Mouse (Mus musculus) R1 (cell line): ENCODE measurements around the gene Rab5c.

Experiments
- DNase-seq: peaks from one replicate; pipeline ENCODE4 v3.0.0-alpha.2; 2018; ENCODE audit warnings: low read depth, low spot score

Rab5c gene

DNA sequence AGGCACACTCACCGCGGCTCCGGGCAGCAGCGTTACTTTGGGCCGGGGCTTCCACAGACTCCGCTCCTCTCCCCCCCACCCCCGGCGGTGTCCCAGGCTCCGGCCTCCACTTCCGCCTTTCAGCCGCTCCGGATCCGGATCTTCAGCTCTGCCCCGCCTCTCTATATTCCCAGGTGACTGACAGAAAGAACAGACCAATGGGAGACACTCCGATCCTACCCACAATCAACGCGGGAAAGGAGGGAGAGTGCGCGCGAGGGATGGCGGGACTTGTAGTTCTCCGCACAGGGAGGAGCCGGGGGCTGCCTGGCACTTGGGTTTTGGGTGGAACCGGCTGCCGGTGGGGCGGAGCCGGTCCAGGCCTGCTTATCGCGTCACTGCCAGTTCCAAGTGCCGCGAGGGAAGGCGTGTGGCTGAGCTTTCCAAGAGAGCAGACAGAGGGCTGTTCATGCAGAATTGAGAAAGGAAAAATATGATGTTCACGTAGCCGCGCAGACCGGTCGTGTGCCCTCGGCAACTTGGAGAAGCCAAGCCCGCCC is at the start of gene Rab5c:
Gene Rab5c (minus strand): TSS at position 150 of the 539 bp plus-strand sequence.
- DNase-seq, result peak; percentile 100

DNA sequence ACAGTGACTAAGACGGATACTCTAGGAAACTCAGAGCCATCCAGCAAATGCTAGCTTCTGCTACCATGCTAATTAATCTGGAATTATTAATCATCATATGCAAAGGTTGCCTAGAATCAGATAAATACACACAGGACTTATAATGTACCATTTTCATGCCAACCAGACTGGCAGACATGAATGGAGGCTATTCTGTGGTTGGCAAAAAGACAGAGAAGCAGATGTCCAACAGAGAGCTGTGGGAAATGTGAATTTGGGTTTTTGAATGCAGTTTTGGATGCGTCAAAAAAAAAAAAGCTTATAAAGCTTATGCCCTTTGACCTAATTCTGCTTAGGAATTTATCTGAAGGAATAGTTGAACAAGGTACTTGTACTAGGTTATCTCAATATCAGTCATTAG is 47.8 kb upstream of the Rab5c start:
- DNase-seq, result no peak

DNA sequence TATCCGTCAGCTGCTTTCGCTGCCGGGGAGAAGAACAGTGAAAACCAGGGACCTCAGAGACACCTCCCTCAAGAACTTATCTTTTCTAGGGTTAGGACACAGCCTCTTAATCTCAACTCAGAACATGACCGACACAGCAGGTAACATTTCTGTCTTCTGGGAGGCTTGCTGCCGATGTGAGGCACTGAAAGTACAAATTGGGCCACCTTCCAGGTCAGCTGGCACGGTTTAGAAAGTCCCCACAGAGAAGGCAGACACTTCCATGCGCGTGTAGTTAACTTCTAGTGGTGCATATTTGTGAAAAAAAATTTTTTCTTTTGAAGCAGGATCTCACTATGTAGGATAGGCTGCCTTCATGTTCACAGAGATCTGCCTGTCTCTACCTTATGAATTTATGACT is 46.3 kb upstream of the Rab5c start:
- DNase-seq, result no peak

DNA sequence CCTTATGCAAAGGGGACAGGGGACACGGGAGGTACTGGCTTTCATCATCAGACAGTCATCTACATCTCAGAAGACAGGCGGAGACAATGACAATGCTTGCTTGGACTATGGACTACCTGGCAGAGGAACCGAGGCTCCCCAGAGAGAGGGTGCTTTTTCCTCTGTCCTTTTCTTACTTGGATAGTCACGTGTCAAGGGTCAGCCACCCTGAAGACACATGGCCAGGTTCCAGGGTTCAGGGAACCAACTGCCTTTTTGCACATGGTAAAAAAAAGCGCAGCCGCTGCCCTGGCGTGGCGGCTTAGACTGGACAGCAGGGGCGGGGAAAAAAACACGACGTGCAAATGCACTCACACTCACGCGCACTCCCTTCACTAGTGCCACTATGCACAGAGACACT is 44.6 kb upstream of the Rab5c start:
- no peak for DNase-seq

DNA sequence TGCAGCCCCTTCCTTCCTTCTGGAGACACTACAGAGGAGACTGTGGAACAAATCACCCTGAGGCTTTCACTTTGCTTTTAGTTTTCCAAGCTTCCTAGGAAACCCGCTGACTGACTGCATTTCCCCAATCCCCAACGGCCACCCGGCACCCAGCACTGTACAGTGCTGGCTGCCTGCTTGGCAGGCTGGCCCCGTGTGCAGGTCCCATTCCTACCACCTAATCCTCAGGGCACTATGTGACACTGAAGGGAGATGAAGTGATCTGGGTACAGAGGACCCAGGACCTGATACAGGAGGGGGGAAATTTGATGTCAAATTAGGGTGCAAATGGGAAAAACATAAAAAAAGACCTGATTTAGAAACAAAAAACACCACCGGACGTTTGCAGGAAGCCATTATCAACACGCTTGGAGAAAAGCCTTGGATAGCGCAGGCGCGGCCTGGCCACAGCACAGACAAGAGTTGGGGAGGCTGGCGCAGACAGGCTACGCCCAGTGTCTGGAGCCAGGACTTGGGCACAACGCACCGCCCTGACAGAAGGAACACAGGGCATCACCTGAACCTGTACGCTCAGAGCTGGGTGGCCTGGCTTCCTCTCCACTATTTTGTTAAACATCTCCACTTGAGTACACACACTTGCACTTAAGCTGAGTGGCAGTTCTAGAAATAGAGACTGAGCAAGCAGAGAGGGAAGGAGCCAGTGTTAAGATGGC is 43.9 kb upstream of the Rab5c start:
- peak; percentile 85 for DNase-seq

DNA sequence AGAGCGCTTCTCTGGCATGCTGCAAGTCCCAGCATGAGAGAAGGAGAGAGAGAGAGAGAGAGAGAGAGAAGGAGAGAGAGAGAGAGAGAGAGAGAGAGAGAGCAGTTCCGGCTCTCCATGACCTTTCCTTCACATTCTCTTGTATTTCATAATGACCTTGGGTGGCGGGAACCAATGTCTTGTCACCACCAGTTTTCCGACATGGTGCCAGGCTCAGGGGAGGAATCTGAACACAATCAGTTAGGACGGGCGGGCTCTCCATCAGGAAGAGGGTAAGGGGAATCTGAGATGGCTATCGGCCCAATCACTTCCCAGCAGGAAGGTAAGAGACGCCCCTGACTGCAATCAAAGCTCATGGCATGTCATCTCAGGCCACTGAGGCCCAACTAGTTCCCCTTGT is 42.2 kb upstream of the Rab5c start:
- DNase-seq, result no peak

DNA sequence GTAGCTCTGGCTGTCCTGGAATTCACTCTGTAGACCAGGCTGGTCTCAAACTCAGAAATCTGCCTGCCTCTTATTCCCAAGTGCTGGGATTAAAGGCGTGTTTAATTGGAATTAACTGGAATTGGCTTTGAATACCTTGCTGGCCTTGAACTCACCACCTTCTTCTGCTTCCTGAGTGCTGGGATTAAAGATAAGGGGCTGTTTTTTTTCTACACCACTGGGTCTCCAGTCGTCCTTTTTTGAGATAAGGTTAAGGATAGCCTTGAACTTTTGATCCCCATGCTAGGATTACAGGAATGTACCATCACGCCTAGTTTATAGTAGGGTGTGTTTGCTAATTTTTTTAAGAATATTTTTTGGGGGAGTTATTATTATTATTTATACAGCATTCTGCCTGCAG is 40.1 kb upstream of the Rab5c start:
- DNase-seq, result no peak

DNA sequence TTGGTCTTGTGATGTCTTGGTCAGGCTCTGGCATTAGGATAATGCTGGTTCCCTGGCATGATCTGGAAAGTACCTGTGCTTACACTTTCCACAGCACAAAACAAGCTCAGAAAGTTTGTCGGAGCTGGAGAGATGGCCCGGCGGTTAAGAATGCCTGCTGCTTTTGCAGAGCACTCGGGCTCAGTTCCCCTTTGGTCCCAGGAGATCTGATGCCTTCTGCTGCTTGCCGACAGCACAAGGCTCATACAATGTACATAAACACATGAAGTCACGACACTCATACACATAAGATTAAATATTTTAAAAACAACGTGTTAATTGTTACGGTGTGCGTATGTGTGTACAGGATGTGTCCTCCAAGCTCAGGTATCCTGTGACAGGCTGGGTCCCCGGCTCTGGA is 37.9 kb upstream of the Rab5c start:
- no peak for DNase-seq

DNA sequence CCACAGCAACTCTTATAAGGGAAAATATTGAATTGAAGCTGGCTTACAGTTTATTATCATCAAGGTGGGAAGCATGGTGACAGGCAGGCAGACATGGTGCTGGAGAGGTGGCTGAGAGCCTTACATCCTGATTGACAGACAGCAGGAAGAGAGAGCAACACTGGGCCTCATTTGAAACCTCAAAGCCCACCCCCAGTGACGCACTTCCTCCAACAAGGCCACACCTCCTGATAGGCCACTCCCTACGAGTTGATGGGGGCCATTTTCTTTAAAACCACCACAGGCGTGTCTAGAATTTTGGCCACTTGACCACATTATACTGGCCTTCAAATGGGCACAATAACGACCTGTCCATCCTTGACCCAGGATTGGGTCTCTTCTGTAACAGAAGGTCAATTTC is 36.2 kb upstream of the Rab5c start:
- DNase-seq, result peak; percentile 92

DNA sequence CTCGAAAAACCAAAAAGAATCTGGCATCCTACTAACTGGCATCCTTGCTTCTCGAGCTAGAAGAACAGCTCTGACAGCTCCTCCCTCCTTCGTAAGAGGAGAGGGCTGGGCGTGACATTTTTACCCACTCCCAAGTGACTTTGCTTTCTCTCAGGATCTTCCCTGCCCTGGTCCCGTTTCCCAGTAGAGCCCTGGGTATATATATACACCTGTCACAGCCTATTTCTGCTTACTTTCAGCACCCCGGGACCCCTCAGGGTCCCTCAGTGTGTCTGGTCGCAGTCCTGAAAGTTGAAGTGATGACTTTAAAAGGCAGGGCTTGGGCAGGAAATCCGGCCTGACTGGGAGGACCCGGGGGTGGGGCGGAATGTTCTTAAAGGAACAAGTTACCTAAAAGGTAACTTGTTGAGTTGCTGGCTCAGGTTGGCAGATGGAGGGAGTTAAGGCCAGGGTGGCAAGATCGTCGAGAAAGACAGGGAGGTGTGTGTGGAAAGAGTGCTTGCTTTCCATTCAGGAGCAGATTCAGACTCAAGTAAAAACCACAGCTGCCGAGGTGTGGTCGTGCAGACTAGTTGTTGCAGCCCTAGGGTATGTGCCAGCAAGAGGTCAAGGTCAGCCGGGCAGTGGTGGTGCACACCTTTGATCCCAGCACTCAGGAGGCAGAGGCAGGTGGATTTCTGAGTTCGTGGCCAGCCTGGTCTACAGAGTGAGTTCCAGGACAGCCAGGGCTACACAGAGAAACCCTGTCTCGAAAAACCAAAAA is 32.8 kb upstream of the Rab5c start, which contains the start of gene Ghdc:
Gene Ghdc (minus strand): TSS at position 312 of the 763 bp plus-strand sequence.
- DNase-seq, result peak; percentile 87

DNA sequence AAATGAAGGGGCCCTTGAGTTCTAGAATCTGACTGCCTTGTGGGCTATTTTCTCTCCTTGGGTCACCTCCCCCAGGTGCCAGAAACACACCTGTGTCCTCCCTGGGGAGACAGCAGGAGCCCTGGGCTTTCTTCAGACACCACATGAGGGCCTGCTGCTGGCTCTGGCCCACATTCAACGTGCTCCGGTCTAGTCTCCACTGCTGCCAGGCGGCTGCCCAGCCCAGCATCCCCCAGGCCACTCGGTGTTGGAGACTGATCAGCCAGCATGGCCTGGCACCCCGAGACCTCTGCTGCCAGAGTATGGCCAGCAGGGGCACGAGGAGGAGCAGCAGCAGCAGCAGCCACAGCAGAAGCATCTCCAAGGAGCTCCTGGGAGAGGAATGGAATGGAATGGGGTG is 32.0 kb upstream of the Rab5c start:
- no peak for DNase-seq

DNA sequence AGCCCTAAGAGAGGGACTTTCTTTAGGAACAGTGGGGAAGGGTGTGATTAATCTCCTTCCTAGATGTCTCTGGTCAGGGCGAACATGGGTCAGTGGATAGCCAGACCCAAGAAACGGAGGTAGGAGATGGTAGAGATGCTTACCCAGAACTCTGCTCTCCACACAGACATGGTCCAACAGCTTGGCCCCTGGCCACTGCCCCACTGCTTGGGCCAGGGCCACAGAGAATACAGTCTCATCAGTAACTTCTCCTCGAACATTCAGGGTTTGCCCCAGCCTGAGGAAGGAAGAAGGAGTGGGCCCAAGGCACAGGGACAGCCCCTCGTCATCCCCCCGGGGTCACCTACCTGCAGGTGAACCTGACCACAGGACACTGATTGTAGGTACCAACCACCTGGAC is 29.9 kb upstream of the Rab5c start:
- no peak for DNase-seq

DNA sequence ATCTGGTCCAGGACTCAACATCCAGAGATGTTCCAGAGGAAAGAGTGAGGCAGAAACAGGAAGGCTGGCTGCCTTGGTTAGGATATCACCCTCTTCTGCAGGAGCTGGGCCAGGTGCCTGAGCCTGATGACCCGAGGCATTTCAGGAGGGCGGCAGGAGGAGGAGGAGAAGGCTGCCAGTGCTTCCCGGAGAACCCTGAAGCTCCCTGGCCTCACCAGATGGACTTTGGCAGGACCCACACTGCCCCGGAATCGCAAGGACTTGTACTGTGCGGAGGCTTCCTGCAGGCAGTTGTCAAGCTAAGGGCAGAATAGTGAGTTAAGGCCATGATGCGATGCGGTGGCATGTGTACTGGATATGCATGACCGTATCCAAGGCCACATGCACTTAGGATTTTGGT is 28.7 kb upstream of the Rab5c start:
- no peak for DNase-seq

DNA sequence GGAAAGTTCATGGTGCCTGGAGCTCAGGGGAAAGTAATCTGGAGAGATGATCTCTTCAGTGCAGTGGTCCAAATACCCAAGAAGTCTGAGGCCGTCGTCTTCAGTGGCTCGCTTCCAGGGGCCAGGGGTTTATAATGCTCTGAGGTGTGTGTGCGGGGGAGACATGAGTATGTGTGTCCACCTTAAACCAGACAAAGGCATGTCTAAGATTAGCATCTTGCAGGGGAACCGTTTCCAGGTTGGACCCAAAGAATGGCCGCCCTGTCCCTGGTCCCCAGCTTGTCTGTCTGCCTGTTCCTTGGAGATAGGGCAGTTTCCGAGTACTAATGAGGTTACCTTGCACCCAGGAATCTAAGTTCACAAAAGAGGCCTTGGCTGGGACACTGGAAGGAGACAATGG is 24.8 kb upstream of the Rab5c start, which contains the start of gene Hcrt:
Gene Hcrt (minus strand): TSS at position 101 of the 400 bp plus-strand sequence.
- DNase-seq, result no peak

DNA sequence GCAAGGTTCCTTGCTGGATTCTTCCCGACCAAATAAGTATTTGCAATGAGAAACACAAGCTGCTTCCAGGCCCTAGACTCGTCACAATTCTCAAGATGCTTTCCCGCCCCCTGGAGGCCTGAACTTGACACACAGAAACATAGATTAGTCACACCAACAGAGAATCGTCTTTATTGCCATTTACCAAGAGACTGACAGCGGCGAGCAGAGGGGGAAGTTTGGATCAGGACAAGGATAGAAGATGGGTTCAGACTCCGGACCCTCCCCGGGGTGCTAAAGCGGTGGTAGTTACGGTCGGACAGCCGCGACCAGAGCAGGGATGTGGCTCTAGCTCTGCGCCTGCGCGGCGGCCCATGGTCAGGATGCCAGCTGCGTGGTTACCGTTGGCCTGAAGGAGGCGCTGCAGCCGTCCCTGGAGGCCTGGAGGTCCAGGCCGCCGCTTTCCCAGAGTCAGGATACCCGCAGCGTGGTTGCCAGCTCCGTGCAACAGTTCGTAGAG is 23.6 kb upstream of the Rab5c start:
- peak; percentile 91 for DNase-seq

DNA sequence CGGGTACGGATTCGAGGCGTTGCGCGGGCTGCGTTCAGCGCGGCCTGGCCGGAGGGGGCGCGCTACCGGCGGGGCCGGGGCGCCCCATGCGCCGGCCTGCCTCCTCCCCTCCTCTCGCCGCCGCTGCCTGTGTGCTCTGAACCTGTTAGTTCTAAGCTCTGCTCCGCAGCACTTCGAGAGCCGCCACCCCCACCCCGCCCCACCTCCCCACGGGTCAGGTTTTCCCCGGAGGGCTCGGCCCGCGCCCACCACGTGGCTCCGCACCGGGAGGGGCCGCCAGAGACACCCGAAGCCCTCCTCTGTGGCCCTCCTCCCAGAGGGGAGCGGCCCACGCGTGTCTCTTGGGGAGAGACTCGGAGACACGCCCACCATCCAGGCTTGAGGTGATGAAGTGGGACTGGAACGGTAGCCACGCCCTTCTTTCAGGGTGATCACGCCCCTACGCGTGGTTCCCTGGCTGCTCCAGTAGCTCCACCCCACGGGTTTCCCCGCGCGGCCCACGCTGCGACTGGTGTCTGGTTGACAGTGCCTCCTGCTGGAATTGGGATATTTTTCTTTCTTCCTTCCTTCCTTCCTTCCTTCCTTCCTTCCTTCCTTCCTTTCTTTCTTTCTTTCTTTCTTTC is 21.7 kb upstream of the Rab5c start, which contains the start of gene Kcnh4:
Gene Kcnh4 (minus strand): TSS at position 332 of the 623 bp plus-strand sequence.
- DNase-seq, result peak; percentile 94

DNA sequence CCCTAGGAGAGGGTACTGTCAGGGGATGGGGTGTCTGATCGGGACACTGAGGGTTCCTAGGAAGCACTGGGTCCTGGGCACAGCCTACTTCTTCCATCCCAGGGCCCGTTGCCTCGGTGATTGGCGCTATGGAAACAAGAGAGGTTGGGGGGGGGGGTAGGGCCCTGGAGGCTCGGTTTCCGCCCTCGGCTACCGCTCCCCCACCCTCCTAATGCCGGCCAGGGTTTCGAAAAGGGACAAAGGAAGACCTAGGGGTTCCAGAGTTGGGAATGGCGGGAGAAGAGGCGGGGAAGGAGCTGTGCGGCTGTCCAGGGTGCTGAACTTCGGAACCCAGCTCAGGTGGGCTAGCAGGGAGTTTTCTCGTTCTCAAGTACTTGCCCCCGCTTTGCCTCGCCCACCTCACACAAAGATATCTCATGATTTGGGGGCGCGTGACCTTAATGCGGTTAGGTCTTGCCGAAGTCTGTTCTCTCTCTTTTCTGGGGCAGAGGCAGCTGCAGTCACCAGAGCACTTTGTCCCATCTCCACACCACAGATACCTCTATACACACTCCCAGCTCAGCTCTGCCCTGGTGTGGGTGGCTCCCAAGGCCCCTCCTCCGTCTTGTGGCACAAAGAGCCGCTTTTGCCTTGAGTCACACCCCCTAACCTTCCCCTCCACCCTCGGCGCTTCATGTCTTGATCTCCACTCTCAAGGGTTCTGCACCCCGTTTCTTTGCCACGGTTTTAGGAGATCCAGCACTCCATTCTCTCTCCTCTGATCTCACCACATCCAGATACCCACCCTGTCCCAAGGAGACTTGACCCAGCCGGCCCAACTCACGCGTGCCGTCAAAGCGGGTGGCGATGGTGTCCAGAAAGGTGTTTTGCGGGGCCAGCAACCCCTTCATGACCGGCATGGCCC is 20.9 kb upstream of the Rab5c start:
- DNase-seq, result peak; percentile 92

DNA sequence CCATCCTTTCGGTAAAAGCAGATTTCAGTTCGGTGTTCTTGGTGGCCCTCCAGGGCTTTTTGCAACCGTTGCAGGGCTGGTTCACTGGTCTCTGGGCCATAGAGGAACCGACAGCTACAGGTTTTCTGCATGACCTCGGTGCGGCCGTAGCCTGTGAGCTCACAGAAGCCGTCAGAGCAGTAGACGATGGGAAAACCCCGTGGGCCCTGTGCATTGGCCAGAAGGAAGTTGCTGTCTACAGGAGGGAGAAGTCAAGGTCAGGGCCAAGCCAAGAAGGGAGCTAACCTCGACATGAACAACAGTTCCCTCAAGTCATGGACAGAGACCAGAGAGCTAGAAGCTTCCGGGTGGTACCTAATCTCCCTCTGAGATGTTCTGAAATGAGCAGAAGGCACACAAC is 19.6 kb upstream of the Rab5c start:
- no peak for DNase-seq

DNA sequence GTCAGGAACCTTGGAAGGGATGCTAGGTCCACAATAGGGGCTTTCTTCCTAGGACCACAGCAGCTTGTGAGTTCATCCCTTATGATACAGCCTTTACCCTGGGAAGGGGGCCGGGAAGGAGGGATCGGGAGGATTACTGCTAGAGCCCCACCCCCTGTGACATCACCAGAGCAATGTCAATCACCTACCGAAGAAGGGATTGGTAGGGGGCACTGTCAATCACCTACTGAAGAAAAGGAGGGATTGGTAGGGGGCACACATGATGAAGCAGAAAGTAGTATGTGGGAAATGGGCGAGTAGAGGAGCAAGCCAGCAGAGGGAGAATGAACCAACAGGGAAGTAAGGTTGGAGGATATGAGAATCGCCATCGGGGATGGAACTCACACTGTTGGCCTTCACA is 18.5 kb upstream of the Rab5c start:
- peak; percentile 76 for DNase-seq

DNA sequence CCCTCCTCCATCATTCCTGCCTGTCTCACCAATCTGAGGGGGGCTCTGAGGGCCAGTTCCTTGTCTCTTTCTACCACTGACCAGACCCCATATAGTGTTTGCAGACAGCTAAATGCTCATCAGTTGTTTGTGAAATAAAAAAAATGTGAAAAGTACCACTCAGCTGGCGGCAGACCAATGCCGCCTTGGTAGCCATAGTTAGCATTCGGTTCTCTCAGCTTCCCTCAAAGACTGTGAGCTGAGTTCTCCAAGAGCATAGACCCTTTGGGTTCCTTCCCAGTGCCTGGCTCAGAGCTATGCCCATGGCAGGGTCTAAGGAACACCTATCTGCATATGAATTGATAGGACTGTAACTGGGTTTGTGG is 16.7 kb upstream of the Rab5c start:
- no peak for DNase-seq
